Mouse (Mus musculus) olfactory bulb, adult 2 months (tissue): Measurements from ENCODE around the gene Ccdc137.

Source experiments
- CTCF ChIP-seq: fragments of 200-500 bp; IDR thresholded peaks from 2 replicates; pipeline ENCODE4 v1.5.1; 2012; ENCODE audit warnings: low read depth, mild to moderate bottlenecking, low read length, moderate library complexity; ENCODE audit not compliant: insufficient read depth
- POLR2A ChIP-seq: fragments of 200-500 bp; IDR thresholded peaks from 2 replicates; pipeline ENCODE4 v1.6.1; 2012; ENCODE audit warnings: mild to moderate bottlenecking, low read depth, low read length, moderate library complexity; ENCODE audit not compliant: insufficient read depth

DNA sequence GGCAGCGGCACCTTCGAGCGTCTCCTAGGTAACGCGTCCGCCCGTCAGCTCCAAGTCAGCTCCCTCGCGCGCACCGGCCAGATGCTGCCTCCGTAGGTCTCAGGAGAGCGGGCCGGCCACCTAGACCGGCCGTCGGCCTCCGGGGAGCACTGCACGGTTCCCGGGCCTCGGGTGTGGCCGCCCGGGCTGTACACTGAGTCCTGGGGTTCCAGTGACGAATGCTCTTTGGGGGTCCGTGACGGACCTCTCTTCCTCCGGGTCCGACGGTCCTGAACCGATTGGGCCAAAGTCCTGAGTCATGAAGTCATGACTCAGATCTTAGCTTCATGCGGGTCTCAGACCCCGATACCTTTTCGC lies 9.8 kb downstream of the Ccdc137 start:
- TF ChIP-seq CTCF (peak; percentile 14; the same call in 1 of the 2 replicates), POLR2A (no peak)
